Mouse (Mus musculus): ENCODE data around the gene Aqp5. TPM values are rescaled to one million over a fixed set of nuclear protein-coding genes. Genes with fewer than 3 reads are reported as not detected.

The Aqp5 gene
- polyA plus RNA-seq, 1 experiment, result 0.27 TPM

DNA sequence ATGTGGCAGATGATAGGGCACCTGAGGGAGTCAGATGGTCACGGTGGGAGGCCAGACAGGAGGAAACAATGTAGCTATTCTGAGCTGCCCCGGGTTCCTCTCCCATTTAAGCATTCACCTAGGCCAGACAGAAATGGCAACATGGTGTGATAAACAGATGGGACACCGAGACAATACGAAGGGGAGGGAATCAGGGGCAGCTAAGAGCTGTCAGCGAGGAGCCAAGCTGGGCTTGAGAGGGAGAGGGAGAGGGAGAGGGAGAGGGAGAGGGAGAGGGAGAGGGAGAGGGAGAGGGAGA, 11.2 kb downstream of the Aqp5 start:
- DNase-seq (ENCODE audit: low read depth in 1 of 2, low spot score in 2 of 2), result no peak
- TF ChIP-seq CTCF (IDR thresholded peaks at IDR 0.05; ENCODE audit: extremely low read depth, insufficient read depth, insufficient read length, insufficient replicate concordance) (no peak), POLR2A (IDR thresholded peaks at IDR 0.05; ENCODE audit: low read depth, low read length) (no peak)
- Histone ChIP-seq H3K36me3 (ENCODE audit: control insufficient read depth, insufficient read depth, low read length) (no peaks in the 10 kb centered on the region), H3K4me1 (ENCODE audit: control insufficient read depth, insufficient read depth, insufficient read length) (no peaks in the 10 kb centered on the region), H3K4me3 (ENCODE audit: extremely low read depth, insufficient read depth, insufficient read length) (no peak overlapping the region), H3K27ac (ENCODE audit: insufficient read depth, low read length) (no peak overlapping the region), H3K27me3 (ENCODE audit: control insufficient read depth, insufficient read depth, low read length) (no peaks in the 10 kb centered on the region)
- 64% methylated on average over 5 of the region's 5 CpGs for WGBS

DNA sequence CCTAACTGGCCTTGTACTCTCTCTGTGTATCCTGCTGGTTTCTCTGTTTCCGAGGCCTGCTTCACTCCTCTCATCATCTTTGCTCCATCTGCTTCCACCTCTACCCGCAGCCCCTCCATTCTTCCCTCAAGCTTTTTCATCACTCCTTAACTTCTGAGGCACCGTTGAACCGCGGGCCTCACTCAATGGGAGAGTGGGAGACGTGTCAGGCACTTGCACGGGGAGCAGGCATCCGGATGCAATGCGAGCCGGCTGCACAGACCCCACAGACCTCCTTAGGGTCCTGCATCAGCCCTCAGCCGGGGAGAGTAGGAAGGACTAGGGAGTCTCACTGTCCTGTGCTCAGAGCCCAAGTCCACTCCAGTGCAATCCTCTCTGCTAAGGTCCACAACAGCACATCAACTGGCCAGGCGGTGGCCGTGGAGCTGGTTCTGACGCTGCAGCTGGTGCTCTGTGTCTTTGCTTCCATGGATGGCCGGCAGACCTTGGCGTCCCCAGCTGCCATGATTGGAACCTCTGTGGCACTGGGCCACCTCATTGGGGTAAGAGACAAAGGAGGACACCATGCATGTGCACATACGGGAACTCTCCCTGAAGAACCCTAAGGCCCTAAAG, 11.7 kb downstream of the Aqp5 start:
- no peak overlapping the region for H3K27ac ChIP-seq (ENCODE audit: insufficient read depth, low read length)
- H3K27me3 ChIP-seq (ENCODE audit: control insufficient read depth, insufficient read depth, low read length), result no peaks in the 10 kb centered on the region
- H3K4me1 ChIP-seq (ENCODE audit: control insufficient read depth, insufficient read depth, insufficient read length), result no peaks in the 10 kb centered on the region
- no peaks in the 10 kb centered on the region for H3K36me3 ChIP-seq (ENCODE audit: control insufficient read depth, insufficient read depth, low read length)
- TF ChIP-seq POLR2A (IDR thresholded peaks at IDR 0.05; ENCODE audit: low read depth, low read length) (no peak), CTCF (IDR thresholded peaks at IDR 0.05; ENCODE audit: extremely low read depth, insufficient read depth, insufficient read length, insufficient replicate concordance) (no peak)
- WGBS, result 86% methylated on average over 17 of the region's 17 CpGs
- DNase-seq (ENCODE audit: low read depth in 1 of 2, low spot score in 2 of 2), result no peak
- H3K4me3 ChIP-seq (ENCODE audit: extremely low read depth, insufficient read depth, insufficient read length), result no peak overlapping the region

DNA sequence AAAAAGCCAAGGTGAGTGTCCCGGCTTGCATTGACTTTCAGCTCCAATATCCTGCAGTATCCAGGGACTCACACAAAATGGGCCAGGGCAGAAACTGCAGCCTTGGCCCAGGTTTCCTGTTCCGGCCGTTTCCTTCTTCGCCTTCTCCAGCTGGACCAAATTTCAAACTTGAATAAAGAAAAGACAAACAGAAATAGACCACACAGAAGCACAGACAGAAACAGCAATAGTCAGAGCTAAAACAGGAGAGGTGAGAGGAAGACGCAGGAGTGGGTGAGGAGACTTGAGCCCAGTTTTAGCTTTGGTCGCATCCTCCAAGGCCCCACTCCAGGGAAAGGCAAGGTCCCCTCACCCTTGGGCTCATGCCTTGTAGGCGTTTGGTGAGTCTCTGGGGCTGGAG, 12.6 kb downstream of the Aqp5 start:
- Histone ChIP-seq H3K36me3 (ENCODE audit: control insufficient read depth, insufficient read depth, low read length) (no peaks in the 10 kb centered on the region), H3K4me1 (ENCODE audit: control insufficient read depth, insufficient read depth, insufficient read length) (no peaks in the 10 kb centered on the region), H3K27ac (ENCODE audit: insufficient read depth, low read length) (no peak overlapping the region), H3K4me3 (ENCODE audit: extremely low read depth, insufficient read depth, insufficient read length) (no peak overlapping the region), H3K27me3 (ENCODE audit: control insufficient read depth, insufficient read depth, low read length) (no peaks in the 10 kb centered on the region)
- no peak for DNase-seq (ENCODE audit: low read depth in 1 of 2, low spot score in 2 of 2)
- TF ChIP-seq POLR2A (IDR thresholded peaks at IDR 0.05; ENCODE audit: low read depth, low read length) (no peak), CTCF (IDR thresholded peaks at IDR 0.05; ENCODE audit: extremely low read depth, insufficient read depth, insufficient read length, insufficient replicate concordance) (no peak)
- WGBS, result 83% methylated on average over 7 of the region's 7 CpGs

DNA sequence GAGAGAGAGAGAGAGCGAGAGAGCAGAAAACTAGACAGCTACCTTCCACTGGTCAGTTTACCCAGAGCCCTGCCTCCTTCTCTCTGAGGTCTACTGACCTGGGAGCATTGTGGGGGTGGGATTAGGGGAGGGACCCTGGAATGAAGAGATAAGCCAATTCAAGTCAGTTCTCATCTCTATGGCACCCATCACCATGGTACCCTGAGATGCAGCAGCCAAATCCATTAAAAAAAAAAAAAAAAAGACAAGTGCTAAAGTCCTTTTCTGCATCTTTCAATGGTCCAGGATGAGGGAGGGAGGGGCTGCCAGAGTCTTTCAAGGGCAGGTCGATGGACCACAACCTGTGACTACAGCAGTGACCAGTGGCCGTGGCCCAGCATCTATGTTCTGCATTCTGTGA, 15.0 kb downstream of the Aqp5 start:
- H3K27ac ChIP-seq (ENCODE audit: insufficient read depth, low read length), result no peak overlapping the region
- DNase-seq (ENCODE audit: low read depth in 1 of 2, low spot score in 2 of 2), result no peak
- no peak overlapping the region for H3K4me3 ChIP-seq (ENCODE audit: extremely low read depth, insufficient read depth, insufficient read length)
- no peak for TF ChIP-seq POLR2A (IDR thresholded peaks at IDR 0.05; ENCODE audit: low read depth, low read length)
- no peak for TF ChIP-seq CTCF (IDR thresholded peaks at IDR 0.05; ENCODE audit: extremely low read depth, insufficient read depth, insufficient read length, insufficient replicate concordance)
- WGBS, result 81% methylated on average over 3 of the region's 3 CpGs
- H3K27me3 ChIP-seq (ENCODE audit: control insufficient read depth, insufficient read depth, low read length), result no peaks in the 10 kb centered on the region
- H3K4me1 ChIP-seq (ENCODE audit: control insufficient read depth, insufficient read depth, insufficient read length), result no peaks in the 10 kb centered on the region
- no peaks in the 10 kb centered on the region for H3K36me3 ChIP-seq (ENCODE audit: control insufficient read depth, insufficient read depth, low read length)

DNA sequence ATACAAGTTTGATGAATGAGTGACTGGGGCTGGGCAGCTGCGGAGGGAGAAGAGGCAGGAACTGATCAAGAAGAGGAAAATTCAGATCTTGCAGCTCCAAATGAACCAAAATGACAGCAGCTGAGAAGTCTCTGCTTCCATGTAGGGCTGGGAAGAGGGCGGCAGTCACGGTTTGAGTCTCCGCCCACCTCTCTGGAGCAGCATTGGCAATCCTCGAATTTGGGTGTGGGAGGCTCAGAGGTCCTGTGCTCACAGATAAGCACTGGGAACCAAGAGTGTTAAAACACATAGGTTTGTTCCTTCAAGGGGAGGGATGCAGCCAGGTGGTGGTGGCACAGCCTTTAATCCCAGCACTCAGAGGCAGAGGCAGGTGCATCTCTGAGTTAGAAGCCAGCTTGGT, 15.9 kb downstream of the Aqp5 start:
- H3K36me3 ChIP-seq (ENCODE audit: control insufficient read depth, insufficient read depth, low read length), result no peaks in the 10 kb centered on the region
- H3K4me3 ChIP-seq (ENCODE audit: extremely low read depth, insufficient read depth, insufficient read length), result no peak overlapping the region
- no peaks in the 10 kb centered on the region for H3K4me1 ChIP-seq (ENCODE audit: control insufficient read depth, insufficient read depth, insufficient read length)
- 49% methylated on average over 5 of the region's 5 CpGs for WGBS
- H3K27me3 ChIP-seq (ENCODE audit: control insufficient read depth, insufficient read depth, low read length), result peaks cover 1% of the 10 kb centered on the region; the same call in 1 of the 2 replicates
- H3K27ac ChIP-seq (ENCODE audit: insufficient read depth, low read length), result no peak overlapping the region
- DNase-seq (ENCODE audit: low read depth in 1 of 2, low spot score in 2 of 2), result no peak
- TF ChIP-seq POLR2A (IDR thresholded peaks at IDR 0.05; ENCODE audit: low read depth, low read length) (no peak), CTCF (IDR thresholded peaks at IDR 0.05; ENCODE audit: extremely low read depth, insufficient read depth, insufficient read length, insufficient replicate concordance) (no peak)

DNA sequence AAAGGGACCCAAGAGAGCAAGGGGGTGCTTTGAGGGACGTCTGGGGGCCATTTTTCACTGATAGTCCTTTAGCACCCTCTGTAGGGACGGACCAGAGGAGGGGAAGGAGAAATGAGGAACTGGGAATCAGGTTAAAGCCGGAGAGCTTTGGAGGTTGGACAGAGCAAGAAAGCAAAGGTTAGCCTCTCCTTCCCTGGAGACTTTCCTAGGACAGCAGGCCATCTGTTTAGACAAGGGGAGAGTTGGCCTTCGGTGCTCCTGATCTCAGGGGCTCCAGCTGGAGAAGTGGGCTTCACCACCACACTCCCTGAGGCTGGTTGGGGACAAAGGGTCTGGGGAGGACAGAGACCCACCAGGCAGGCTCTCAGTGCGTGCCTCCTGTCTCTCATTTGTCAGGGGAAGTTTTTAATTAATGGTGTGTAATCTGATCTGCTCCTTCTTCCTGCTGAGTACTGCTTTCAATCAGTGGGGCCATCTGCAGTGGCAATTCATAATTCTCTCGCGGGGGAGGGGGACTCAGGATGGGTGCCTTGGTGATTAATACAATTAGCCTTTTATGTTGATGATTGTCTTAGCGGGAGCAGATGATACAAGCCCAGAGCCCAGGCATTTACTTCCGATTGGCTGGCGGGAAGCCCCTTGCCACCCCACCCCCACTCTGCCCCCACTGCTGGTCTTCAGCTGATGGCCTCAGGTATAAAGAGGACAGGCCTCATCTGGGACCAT, 17.0 kb downstream of the Aqp5 start:
- Histone ChIP-seq H3K36me3 (ENCODE audit: control insufficient read depth, insufficient read depth, low read length) (no peaks in the 10 kb centered on the region), H3K4me3 (ENCODE audit: extremely low read depth, insufficient read depth, insufficient read length) (no peak overlapping the region), H3K27me3 (ENCODE audit: control insufficient read depth, insufficient read depth, low read length) (peaks cover 1% of the 10 kb centered on the region; the same call in 1 of the 2 replicates), H3K4me1 (ENCODE audit: control insufficient read depth, insufficient read depth, insufficient read length) (no peaks in the 10 kb centered on the region), H3K27ac (ENCODE audit: insufficient read depth, low read length) (no peak overlapping the region)
- TF ChIP-seq CTCF (IDR thresholded peaks at IDR 0.05; ENCODE audit: extremely low read depth, insufficient read depth, insufficient read length, insufficient replicate concordance), result no peak
- TF ChIP-seq POLR2A (IDR thresholded peaks at IDR 0.05; ENCODE audit: low read depth, low read length), result no peak
- WGBS, result 48% methylated on average over 10 of the region's 10 CpGs
- no peak for DNase-seq (ENCODE audit: low read depth in 1 of 2, low spot score in 2 of 2)

Data from spleen, adult 2 months (tissue).